ENCODE assay signal across 8 mouse cellular contexts in the genomic region with DNA sequence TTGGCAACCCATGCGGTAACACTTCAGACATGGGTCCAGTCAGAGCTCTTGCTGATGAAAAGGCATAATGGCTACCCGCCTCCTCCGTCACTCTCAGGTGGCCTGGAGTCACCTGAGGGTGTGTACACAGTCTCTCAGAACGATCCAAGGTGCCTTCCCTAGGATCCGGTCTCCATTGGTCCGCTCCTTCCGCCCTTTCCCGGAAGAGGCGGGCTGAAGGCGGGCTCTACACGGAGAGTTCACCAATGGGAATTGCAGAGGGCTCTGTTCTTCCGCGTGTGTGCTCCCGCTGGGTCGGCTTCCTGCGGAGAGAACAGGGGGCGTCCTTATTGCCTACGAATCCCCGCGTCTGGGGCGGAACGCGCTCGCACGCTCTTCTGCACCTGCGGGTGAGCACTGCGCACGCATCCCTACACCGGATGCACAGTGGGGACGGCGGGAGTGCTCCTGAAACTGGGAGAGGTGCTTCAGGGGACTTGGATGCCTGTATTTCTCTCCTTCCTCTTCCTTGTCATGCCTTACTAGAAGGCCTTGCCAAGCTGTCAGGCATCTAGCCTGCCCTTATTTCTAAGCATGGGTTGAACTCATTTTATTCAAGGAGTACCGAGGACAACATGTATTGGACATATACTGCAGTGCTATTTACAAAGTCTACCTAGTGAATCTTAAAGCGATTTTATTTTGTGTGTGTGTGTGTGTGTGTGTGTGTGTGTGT. TPM values are rescaled to one million over a fixed set of nuclear protein-coding genes. Genes with fewer than 3 reads are reported as not detected.
DNase-seq lines count a peak whose midpoint lies in the region; ATAC-seq lines count a peak whose summit lies in the region.

Gene Coa4 (plus strand): TSS at position 268 of the 715 bp plus-strand sequence.

- DNase-seq in adrenal gland, adult (ENCODE audit: inconsistent age in 2 of 2, low spot score in 1 of 2) = peak; percentile 89 to 94
- DNase-seq in embryo, embryonic 10.5 days (ENCODE audit: low spot score) = peak; percentile 98
- DNase-seq in gastrocnemius, postnatal 14 days = peak; percentile 83
- peak; percentile 87 to 93 for DNase-seq in left cerebral cortex, postnatal 10 days (ENCODE audit: extremely low spot score in 1 of 2, low spot score in 2 of 2)
- DNase-seq in right cerebral cortex, postnatal 25 days = peak; percentile 88
- peak; percentile 78 to 79 for DNase-seq in urinary bladder, postnatal 4 days (ENCODE audit: low spot score in 2 of 2)

- ATAC-seq in inflammation-experienced regulatory T-cells, adult 6 months = peak; percentile 99
- ATAC-seq in megakaryocyte-erythroid progenitor cell, adult 5-6 weeks (replicated peaks; ENCODE audit: low FRiP score, low TSS enrichment, poor library complexity, severe bottlenecking) = peak; percentile 100

- intact Hi-C loops in gastrocnemius, postnatal 14 days (cut with DNase I; ENCODE audit: low total_unique reads) = loop anchor here (10.0 kb wide), 1 partner anchor 48 kb away; no protein-coding TSS in a partner anchor
- intact Hi-C loops in left cerebral cortex, postnatal 10 days (cut with DNase I) = loop anchor here (10.0 kb wide), 1 partner anchor 48 kb away; no protein-coding TSS in a partner anchor

RNA-seq across cellular contexts. Expression of gene Coa4, which starts in this region (rescaled TPM):
- 10 to 100 TPM in 1 of 2 experiments, 1 to 10 TPM in 1; 9.7 to 10.9 TPM for total RNA-seq in gastrocnemius, postnatal 14 days (2021)
- polyA plus RNA-seq in inflammation-experienced regulatory T-cells, adult 6 months (2017; shearing (Covaris generic)) = 10 to 100 TPM; 20.9 to 26.5 (median 23.5) TPM
- 1 to 10 TPM; 7.8 to 9.0 TPM for total RNA-seq in left cerebral cortex, postnatal 10 days (2021)
- total RNA-seq in megakaryocyte-erythroid progenitor cell, adult 5-6 weeks (2014; fragmentation: Nextera tagmentation) = 14.2 and 20.1 TPM in 2 replicates
- total RNA-seq in megakaryocyte-erythroid progenitor cell, adult 5-6 weeks (2017) = 8.2 and 9.0 TPM in 2 replicates

Comparison
In these comparisons a context has a peak if more than half of its experiments do, and no peak if none do; other contexts are left out.
1. Peak in every context shown above with its lines: DNase-seq and ATAC-seq.